Mouse (Mus musculus) limb, embryonic 15.5 days (tissue): ENCODE measurements at regions not wholly inside any gene's neighbourhood (a gene's known extent, or its start where the extent isn't known, plus 50 kb on each side); places are given as distances from the start of the nearest gene placed in this dataset.
A peak's percentile ranks its signal among the peaks of the same experiment; 100 is the strongest.

ENCODE experiments used
- ATAC-seq: fragments of 200-750 bp; cut with Nextera tagmentation; 2 replicates; pipeline ENCODE4 v1.8.0; 2017; ENCODE audit warnings: low read depth, moderate TSS enrichment; ENCODE audit not compliant: insufficient number of reproducible peaks, low FRiP score, low TSS enrichment
- H3K27ac ChIP-seq: fragments of 300-500 bp; sonication (generic); 2 replicates; pipeline ENCODE4 v1.5.1; 2015; ENCODE audit warnings: moderate library complexity, mild to moderate bottlenecking, inconsistent platforms
- H3K27me3 ChIP-seq: fragments of 300-500 bp; sonication (generic); 2 replicates; pipeline ENCODE4 v1.6.1; 2015; ENCODE audit warnings: inconsistent platforms
- H3K36me3 ChIP-seq: fragments of 300-500 bp; sonication (generic); 2 replicates; pipeline ENCODE4 v1.6.1; 2015; ENCODE audit warnings: inconsistent platforms
- H3K4me1 ChIP-seq: fragments of 300-500 bp; sonication (generic); 2 replicates; pipeline ENCODE4 v1.6.1; 2015; ENCODE audit warnings: inconsistent platforms
- H3K4me2 ChIP-seq: fragments of 300-500 bp; sonication (generic); 2 replicates; pipeline ENCODE4 v1.6.1; 2015; ENCODE audit warnings: mild to moderate bottlenecking, inconsistent platforms
- H3K4me3 ChIP-seq: fragments of 300-500 bp; sonication (generic); 2 replicates; pipeline ENCODE4 v1.5.1; 2015; ENCODE audit warnings: mild to moderate bottlenecking, inconsistent platforms
- H3K9ac ChIP-seq: fragments of 300-500 bp; sonication (generic); 2 replicates; pipeline ENCODE4 v1.6.1; 2015; ENCODE audit warnings: inconsistent platforms
- H3K9me3 ChIP-seq: fragments of 300-500 bp; sonication (generic); 2 replicates; pipeline ENCODE4 v1.6.1; 2016; ENCODE audit warnings: inconsistent platforms
- WGBS: fragments of 180-500 bp; shearing (Covaris S2); methylation state at CpG from one replicate; pipeline ENCODE4 v1.1.7; 2015; 5-methylcytosine and 5-hydroxymethylcytosine counted together

DNA sequence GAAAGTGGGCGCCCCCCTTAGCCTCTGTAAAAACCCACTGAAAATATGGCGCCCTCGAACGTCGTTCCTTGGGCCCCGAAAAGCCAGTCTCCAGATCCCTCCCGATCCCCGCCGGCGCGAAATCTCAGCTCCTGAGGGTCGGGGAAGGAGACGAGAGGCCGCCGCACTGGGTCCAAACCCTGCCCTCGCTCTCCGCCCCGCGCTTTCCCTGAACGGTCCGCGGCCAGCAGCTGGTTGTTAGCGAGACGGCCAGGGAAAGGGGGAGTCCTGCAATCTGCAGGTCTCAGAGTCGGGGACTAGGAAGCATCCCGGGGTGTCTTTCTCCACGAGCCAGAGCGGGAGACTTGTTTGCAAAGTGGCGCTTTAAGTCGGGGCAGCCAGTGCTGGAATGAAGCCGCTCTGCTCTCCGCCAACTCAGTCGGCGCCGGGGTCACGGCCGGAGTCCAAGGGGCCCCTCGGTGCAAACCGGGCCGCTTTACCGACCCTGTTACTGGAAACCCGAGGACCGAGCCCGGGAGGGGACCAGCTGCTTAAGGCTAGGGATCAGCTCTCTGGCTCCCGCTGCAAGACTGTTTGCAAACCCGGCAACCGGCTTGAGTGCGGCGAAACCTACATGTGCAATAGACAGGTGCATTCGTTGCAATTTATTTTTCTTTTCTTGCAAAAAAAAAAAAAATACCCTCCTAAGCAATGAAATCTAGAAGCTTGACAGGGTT is 73.7 kb upstream of the Tln2 start:
- Histone ChIP-seq H3K4me3 (peak overlapping the region; percentile 94), H3K9ac (peak overlapping the region; percentile 82), H3K4me2 (peak overlapping the region; percentile 96), H3K9me3 (no peaks in the 10 kb centered on the region), H3K4me1 (peaks cover 23% of the 10 kb centered on the region), H3K36me3 (no peaks in the 10 kb centered on the region), H3K27me3 (no peaks in the 10 kb centered on the region), H3K27ac (peak overlapping the region; percentile 88)
- peak; percentile 37; the same call in 1 of the 2 replicates for ATAC-seq
- WGBS: under 1% methylated on average over 47 of the region's 50 CpGs

GRCm38 (mm10) chr9:67633761-67634441 is 74.4 kb upstream of the Tln2 start:
- H3K27me3 ChIP-seq: no peaks in the 10 kb centered on the region
- peak overlapping the region; percentile 96 for H3K4me2 ChIP-seq
- no peaks in the 10 kb centered on the region for H3K36me3 ChIP-seq
- peaks cover 23% of the 10 kb centered on the region for H3K4me1 ChIP-seq
- peak; percentile 73; the same call in 1 of the 2 replicates for ATAC-seq
- peak overlapping the region; percentile 94 for H3K4me3 ChIP-seq
- WGBS: under 1% methylated on average over 61 of the region's 61 CpGs
- peak overlapping the region; percentile 82 for H3K9ac ChIP-seq
- peak overlapping the region; percentile 88 for H3K27ac ChIP-seq
- H3K9me3 ChIP-seq: no peaks in the 10 kb centered on the region

- H3K9ac ChIP-seq: no peak overlapping the region
- H3K9me3 ChIP-seq: no peaks in the 10 kb centered on the region
- 91% methylated on average over 2 of the region's 2 CpGs for WGBS
- no peaks in the 10 kb centered on the region for H3K36me3 ChIP-seq
- H3K27ac ChIP-seq: no peak overlapping the region
- H3K4me2 ChIP-seq: no peak overlapping the region
- no peaks in the 10 kb centered on the region for H3K27me3 ChIP-seq
- ATAC-seq: no peak
- no peak overlapping the region for H3K4me3 ChIP-seq
- H3K4me1 ChIP-seq: no peaks in the 10 kb centered on the region
Measured at GRCm38 (mm10) chr9:67646820-67647219, 87.3 kb upstream of the Tln2 start.

DNA sequence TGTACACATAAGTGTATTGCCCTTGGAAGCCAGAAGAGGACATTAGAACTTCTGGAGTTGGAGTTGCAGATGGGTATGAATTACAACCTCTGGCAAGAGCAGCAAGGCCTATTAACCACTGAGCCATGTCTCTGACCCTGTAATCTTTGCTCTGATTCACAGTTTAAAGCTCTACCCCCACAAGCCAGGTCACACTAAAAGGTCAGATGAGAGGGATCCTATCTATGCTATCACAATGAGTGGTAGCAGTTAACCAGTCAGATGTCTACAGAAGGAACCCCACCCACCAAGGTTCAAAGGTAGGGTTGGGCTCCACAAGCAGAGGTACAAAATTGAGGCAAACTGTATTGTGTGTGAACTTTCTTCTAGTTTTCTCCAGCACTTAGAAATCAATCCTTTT is 94.5 kb upstream of the C2cd4b start:
- Histone ChIP-seq H3K9me3 (no peaks in the 10 kb centered on the region), H3K27me3 (no peaks in the 10 kb centered on the region), H3K4me2 (no peak overlapping the region), H3K36me3 (no peaks in the 10 kb centered on the region), H3K4me3 (no peak overlapping the region), H3K9ac (no peak overlapping the region), H3K27ac (no peak overlapping the region), H3K4me1 (no peaks in the 10 kb centered on the region)
- ATAC-seq: no peak

DNA sequence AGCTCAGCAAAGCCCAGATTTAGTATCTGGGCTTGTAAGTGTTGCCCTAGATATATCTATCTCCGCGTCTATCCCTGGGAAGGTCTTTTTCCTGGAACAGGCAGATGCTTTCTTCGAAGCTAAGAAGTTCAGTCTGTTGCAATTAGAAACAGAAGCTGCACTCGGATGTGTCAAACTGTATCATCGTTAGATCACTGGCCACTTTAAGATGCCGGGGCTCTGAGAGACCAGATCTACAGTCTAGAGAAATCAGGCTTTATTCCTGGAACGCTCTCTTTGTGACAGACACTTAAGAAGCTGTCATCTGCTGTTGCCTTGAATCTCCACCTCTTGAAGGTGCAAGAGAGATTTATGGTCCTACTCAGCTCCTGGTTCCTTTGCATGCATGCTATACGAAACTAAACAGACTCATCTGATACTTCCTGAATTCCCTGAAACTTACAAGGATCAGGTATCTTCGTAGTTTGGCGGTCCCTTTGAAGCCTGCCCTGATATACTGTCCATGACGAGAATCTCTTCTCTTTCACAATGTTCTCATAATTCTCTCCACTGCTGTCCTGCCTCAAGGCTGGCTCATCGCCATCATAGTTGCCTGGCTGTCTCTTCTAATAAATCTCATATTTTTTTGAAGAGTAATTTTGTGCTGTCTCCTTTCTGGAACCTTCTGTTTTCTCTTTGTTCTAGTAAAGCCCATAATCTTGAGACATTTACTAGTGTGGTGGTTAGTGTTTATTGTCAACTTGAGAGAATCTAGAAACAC is 88.8 kb upstream of the C2cd4b start:
- WGBS: 66% methylated on average over 12 of the region's 12 CpGs
- no peak overlapping the region for H3K9ac ChIP-seq
- H3K27ac ChIP-seq: no peak overlapping the region
- H3K4me1 ChIP-seq: no peaks in the 10 kb centered on the region
- no peaks in the 10 kb centered on the region for H3K36me3 ChIP-seq
- ATAC-seq: no peak
- H3K4me3 ChIP-seq: no peak overlapping the region
- H3K27me3 ChIP-seq: no peaks in the 10 kb centered on the region
- no peak overlapping the region for H3K4me2 ChIP-seq
- no peaks in the 10 kb centered on the region for H3K9me3 ChIP-seq

DNA sequence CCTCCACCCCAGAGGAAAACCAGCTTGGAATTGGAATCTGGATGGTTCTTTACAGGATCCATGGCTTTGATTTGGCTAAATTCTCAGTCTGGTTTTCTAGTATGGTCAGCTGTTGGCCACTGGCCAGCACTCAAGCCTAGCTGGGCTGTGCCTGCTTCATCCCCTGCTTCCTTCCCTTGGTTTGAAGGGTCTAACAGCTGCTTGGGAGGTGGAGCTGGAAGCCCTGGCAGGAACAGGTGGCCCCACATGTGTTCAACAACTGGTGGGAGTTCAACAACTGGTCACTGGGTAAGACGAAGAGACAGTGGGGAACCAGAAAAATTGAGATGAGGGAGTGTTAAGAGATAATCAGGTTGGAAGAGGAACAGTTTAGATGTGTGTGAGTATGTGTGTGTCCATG is 82.3 kb upstream of the C2cd4b start:
- H3K36me3 ChIP-seq: no peaks in the 10 kb centered on the region
- no peaks in the 10 kb centered on the region for H3K4me1 ChIP-seq
- no peak overlapping the region for H3K4me3 ChIP-seq
- no peak overlapping the region for H3K4me2 ChIP-seq
- 23% methylated on average over 1 of the region's 1 CpGs for WGBS
- H3K27ac ChIP-seq: no peak overlapping the region
- H3K9me3 ChIP-seq: no peaks in the 10 kb centered on the region
- no peak overlapping the region for H3K9ac ChIP-seq
- H3K27me3 ChIP-seq: no peaks in the 10 kb centered on the region
- no peak for ATAC-seq

DNA sequence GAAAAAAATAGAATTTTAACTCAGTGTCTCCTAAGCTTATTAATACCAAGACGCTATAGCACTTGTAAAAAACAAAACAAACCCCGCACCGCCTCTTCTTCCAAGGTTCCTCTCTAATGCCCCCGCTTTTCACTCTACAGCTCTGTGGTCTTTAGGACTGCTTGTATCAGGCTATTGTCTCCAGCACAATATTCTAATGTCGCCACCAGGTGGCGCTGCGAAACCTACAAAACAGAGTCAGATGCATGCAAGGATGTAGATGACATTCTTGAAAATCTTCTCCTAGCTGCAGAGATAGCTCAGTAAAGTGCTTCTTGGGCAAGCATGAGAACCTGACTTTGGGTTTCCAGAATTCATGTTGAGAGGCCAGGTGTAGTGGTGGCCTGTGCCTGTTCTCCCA is 75.9 kb upstream of the C2cd4b start:
- no peak for ATAC-seq
- no peaks in the 10 kb centered on the region for H3K9me3 ChIP-seq
- H3K27me3 ChIP-seq: no peaks in the 10 kb centered on the region
- H3K4me1 ChIP-seq: no peaks in the 10 kb centered on the region
- H3K36me3 ChIP-seq: no peaks in the 10 kb centered on the region
- no peak overlapping the region for H3K4me3 ChIP-seq
- no peak overlapping the region for H3K9ac ChIP-seq
- 11% methylated on average over 7 of the region's 7 CpGs for WGBS
- no peak overlapping the region for H3K27ac ChIP-seq
- no peak overlapping the region for H3K4me2 ChIP-seq

DNA sequence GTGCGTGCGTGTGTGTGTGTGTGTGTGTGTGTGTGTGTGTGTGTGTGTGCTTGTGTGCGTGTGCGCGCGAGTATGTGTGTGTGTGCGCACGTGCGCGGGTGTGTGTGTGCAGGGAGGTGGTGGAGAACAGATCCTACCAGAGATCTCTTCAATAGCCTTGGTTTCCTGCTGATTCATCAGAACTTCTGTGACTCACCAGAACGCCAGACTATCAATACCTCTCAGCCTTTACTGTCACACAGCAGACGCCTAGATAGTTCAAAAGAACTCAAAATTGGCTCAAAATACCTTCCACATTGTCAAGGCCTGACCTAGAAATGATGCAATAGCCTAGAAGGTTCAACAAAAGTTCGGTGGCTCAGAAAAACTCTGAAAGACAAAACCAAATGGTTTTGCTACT is 66.8 kb upstream of the C2cd4b start:
- Histone ChIP-seq H3K4me3 (no peak overlapping the region), H3K36me3 (no peaks in the 10 kb centered on the region), H3K9me3 (no peaks in the 10 kb centered on the region), H3K27ac (no peak overlapping the region), H3K9ac (no peak overlapping the region), H3K27me3 (no peaks in the 10 kb centered on the region), H3K4me2 (no peak overlapping the region), H3K4me1 (no peaks in the 10 kb centered on the region)
- ATAC-seq: no peak
- WGBS: 81% methylated on average over 13 of the region's 13 CpGs

DNA sequence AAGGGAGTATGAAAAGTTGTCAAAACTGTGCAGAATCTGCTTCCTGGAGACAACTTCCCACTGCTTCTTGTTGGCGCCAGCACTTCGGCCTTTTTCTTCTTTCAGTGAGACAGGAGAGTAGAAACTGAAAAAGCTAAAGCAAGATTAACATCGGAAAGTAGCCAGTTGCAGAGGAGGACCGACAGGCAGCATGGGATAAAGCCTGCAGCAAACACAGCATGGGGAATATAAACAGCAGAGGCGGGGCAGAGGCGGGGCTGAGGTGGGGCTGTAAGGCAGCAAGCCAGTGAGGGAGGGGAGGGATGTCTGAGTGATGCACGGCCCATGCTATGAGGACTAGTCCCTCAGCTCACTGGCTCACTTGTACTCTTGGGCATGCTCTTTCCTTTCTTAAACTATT is 65.5 kb upstream of the C2cd4b start:
- no peak overlapping the region for H3K4me3 ChIP-seq
- peaks cover 7% of the 10 kb centered on the region; the same call in 1 of the 2 replicates for H3K4me1 ChIP-seq
- no peak overlapping the region for H3K4me2 ChIP-seq
- no peaks in the 10 kb centered on the region for H3K36me3 ChIP-seq
- H3K9ac ChIP-seq: no peak overlapping the region
- no peaks in the 10 kb centered on the region for H3K9me3 ChIP-seq
- 16% methylated on average over 7 of the region's 7 CpGs for WGBS
- H3K27ac ChIP-seq: no peak overlapping the region
- no peaks in the 10 kb centered on the region for H3K27me3 ChIP-seq
- ATAC-seq: no peak

DNA sequence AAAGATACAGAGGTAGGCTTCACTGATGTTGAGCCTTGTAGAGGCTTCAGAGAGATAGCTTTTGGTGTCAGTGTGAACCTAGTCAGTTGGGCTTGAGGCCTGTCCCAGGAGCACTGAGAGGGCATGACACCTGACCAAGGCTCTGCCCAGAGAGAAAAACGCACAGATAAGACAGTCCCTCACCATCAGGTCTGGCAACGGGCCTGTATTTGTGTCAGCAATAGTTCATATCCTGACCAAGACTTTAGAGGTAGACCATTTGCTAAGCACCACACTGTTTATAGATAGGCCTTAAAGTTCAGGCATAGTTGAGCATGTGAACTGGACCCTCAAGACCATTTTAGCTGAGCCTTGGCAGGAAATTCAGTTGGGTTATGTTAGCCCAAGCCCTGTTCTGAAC is 60.4 kb upstream of the C2cd4b start:
- no peaks in the 10 kb centered on the region for H3K36me3 ChIP-seq
- no peaks in the 10 kb centered on the region for H3K9me3 ChIP-seq
- no peak for ATAC-seq
- peaks cover 15% of the 10 kb centered on the region for H3K4me1 ChIP-seq
- no peak overlapping the region for H3K9ac ChIP-seq
- WGBS: 97% methylated on average over 2 of the region's 2 CpGs
- no peaks in the 10 kb centered on the region for H3K27me3 ChIP-seq
- no peak overlapping the region for H3K27ac ChIP-seq
- no peak overlapping the region for H3K4me3 ChIP-seq
- H3K4me2 ChIP-seq: no peak overlapping the region

DNA sequence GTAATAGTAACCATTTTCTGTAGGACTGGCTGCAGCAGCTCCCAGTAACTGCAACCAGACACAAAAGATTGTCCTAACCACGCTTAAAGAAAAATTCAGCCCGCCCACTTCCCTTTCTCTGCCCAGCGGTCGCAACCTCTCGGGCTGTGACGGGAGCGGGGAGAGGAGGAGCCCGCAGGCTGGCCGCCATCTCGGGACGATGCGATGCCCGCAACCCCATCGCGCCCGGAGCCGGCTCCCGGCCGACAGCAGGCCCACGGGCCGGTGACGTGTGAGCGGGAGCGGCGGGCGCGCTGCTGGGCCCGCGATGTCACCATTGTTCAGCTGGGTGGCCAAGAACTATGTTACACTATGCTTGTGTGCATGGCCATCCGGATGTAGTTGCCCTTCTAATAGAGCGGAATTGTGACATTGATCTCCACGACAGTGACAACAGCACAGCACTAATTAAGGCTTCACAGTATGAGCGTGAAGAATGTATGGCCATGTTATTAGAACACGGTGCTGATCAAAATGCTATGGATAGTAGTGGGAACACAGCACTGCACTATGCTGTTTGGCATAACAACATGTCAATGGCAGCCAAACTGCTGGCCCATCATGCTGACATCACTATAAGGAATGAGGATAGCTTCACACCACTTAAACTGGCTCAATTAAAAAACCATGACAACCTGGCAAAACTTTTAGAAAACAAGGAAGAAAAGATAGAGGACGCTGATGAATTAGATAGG is 59.2 kb upstream of the C2cd4b start:
- Histone ChIP-seq H3K4me3 (peak overlapping the region; percentile 41), H3K27me3 (no peaks in the 10 kb centered on the region), H3K27ac (no peak overlapping the region), H3K4me2 (peak overlapping the region; percentile 68), H3K9ac (peak overlapping the region; percentile 35; the same call in 1 of the 2 replicates), H3K36me3 (no peaks in the 10 kb centered on the region), H3K9me3 (no peaks in the 10 kb centered on the region), H3K4me1 (peaks cover 15% of the 10 kb centered on the region)
- 25% methylated on average over 35 of the region's 35 CpGs for WGBS
- no peak for ATAC-seq
